Mouse (Mus musculus) CD4-positive, CD25-positive, alpha-beta regulatory T cell, adult 2 months (primary cell): ENCODE measurements around the gene Gm20737.
"Not testable (repeated sequence)": the region's sequence is repeated elsewhere in the genome, so short reads cannot be mapped to it uniquely, and the experiment has no call there.

Experiments
- DNase-seq: peaks from one replicate; pipeline ENCODE4 v3.0.0-alpha.2; 2012; ENCODE audit warnings: low read depth, low spot score

The Gm20737 gene

DNA sequence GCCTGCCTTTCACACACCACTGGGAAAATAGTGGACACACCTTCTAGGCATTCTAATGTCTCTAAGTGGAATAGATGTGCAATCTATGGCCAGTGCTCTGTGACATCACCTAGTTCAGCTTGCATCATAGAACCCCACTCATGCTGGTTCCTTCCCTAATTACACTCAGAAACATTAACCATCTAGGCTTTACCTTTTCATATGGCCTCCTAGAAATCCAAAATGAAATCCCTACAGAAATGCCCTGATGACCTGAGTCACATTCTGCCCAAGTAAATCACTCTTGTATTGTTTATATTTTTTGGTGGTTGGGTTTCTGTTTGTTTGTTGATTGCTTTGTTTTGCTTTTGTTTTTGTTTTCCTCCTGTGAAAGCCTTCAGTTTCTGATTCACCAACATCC lies at the start of gene Gm20737:
Gene Gm20737 (minus strand): TSS at position 101 of the 400 bp plus-strand sequence.
- not testable (repeated sequence) for DNase-seq

DNA sequence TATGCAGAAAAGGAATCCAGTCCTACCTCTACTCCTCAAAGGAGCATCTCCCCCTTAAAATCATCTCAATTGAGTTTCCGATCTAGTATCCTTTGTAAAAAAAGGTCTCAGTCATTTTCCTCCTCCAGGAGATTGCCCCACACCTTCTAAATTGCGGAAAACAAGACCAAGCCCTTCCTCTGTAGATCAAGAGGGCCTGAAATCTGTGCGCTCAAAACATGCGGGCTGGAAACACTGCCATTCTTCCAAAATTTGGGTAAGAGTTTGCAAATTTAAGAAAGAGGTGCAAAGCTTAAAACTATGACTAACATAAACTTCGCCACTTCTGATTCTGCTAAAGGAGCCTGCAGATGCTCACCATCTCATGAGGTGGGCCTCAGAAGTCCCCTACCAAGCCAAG lies 17.3 kb upstream of the Gm20737 start, which contains the start of gene Gm21775:
Gene Gm21775 (plus strand): TSS at position 301 of the 400 bp plus-strand sequence.
- not testable (repeated sequence) for DNase-seq
